ENCODE assay signal across 14 mouse cellular contexts in the genomic region with DNA sequence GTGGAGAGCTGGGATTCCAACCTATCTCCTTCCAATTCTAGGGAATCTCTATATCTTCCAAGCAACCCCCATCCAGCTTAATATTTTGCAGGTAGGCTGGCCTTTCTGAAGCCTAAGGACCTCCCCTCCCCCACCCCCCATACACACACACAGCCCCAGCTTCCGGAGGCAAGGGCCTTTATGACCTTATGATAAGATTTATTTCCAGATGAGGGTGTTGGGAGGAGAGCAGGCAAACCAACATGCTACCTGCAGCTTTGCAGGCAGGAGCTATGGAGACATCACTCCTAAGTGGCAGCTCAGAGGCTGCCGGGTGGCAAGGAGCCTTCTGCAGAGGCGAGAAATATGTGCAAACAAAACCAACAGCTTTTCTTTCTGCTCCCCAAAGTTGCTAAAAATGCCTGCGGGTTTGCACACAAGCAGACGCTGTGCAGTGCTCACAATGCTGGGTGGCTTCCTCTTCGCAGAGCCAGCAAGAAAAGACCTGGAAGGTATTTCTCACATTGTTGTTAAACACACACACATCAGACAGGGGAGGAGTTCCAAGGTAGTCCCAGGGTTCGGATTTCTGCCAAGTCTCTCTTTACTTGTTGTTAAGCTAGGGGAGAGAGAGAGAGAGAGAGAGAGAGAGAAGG.
DNase-seq lines count a peak whose midpoint lies in the region; TF ChIP-seq lines count a peak whose summit lies in the region.
"Had no signal": no experiment of that assay in that cellular context is flagged by ENCODE, and none has a peak within 500 bp of the region (broad histone marks: within the 10 kb centered on the region; RNA-seq: fewer than 3 reads in every experiment).

No protein-coding gene starts in this region.

- peak; percentile 13 for DNase-seq in embryo, embryonic 11 days
- DNase-seq in embryo, embryonic 9.5 days (ENCODE audit: extremely low spot score) = no peak
- peak; percentile 16 to 17 for DNase-seq in left cerebral cortex, adult 2 months (ENCODE audit: extremely low spot score in 1 of 2, low spot score in 2 of 2)
- no peak for DNase-seq in left cerebral cortex, adult 11 months (ENCODE audit: low spot score)
- peak; percentile 31 for DNase-seq in brain, embryonic 14.5 days (ENCODE audit: low read depth)
- DNase-seq in right cerebral cortex, postnatal 10 days (ENCODE audit: low spot score in 2 of 2) = peak; percentile 32 to 39
- DNase-seq in adrenal gland, postnatal 36 days = no peak
- no peak for DNase-seq in gastrocnemius, adult 2 months
- DNase-seq: adrenal gland, postnatal 14 days; cerebellum, adult 9-10 months; gastrocnemius, postnatal 10 days had no signal

- intact Hi-C loops in left cerebral cortex, adult 2 months (cut with DNase I) = no loop called here
- intact Hi-C loops in gastrocnemius, adult 2 months (cut with DNase I) = no loop called here

- no peak for TF ChIP-seq CTCF in left cerebral cortex, adult 2 months (IDR thresholded peaks at IDR 0.05)
- TF ChIP-seq CTCF in brain, embryonic 14.5 days (IDR thresholded peaks at IDR 0.05; ENCODE audit: borderline replicate concordance, extremely low read depth, insufficient read depth, insufficient read length) = no peak
- TF ChIP-seq CTCF in gastrocnemius, adult 2 months (IDR thresholded peaks at IDR 0.05) = no peak

- H3K4me3 ChIP-seq in left cerebral cortex, adult 2 months = no peak overlapping the region
- no peak overlapping the region for H3K4me3 ChIP-seq in gastrocnemius, adult 2 months
- H3K4me3 ChIP-seq: heart, embryonic 15.5 days; liver, embryonic 15.5 days; midbrain, embryonic 13.5 days had no signal

- H3K27ac ChIP-seq in left cerebral cortex, adult 2 months = no peak overlapping the region
- no peak overlapping the region for H3K27ac ChIP-seq in gastrocnemius, adult 2 months
- H3K27ac ChIP-seq: heart, embryonic 15.5 days; liver, embryonic 15.5 days; midbrain, embryonic 13.5 days had no signal

- TF ChIP-seq POLR2A in brain, embryonic 14.5 days (IDR thresholded peaks at IDR 0.05; ENCODE audit: borderline replicate concordance, extremely low read depth, insufficient read depth, insufficient read length, poor library complexity, severe bottlenecking) = no peak

Comparison
In these comparisons a context has a peak if more than half of its experiments do, and no peak if none do; other contexts are left out.
1. DNase-seq: peak in embryo, embryonic 11 days (single experiment), left cerebral cortex, adult 2 months (2 of 2), brain, embryonic 14.5 days (single experiment) and right cerebral cortex, postnatal 10 days (2 of 2); none in embryo, embryonic 9.5 days (single experiment), left cerebral cortex, adult 11 months (single experiment), adrenal gland, postnatal 36 days (0 of 2) and gastrocnemius, adult 2 months (single experiment).